Mouse (Mus musculus) forebrain, embryonic 10.5 days (tissue): ENCODE results near the gene Ssr3. TPM values are rescaled to one million over a fixed set of nuclear protein-coding genes. Genes with fewer than 3 reads are reported as not detected.

Experiments
- DNase-seq: peaks from one replicate; pipeline ENCODE4 v3.0.0-alpha.2; 2017; ENCODE audit warnings: low spot score; ENCODE audit errors: extremely low spot score
- H3K27ac ChIP-seq: fragments of 300-500 bp; sonication (generic); 2 replicates; pipeline ENCODE4 v1.5.1; 2016; ENCODE audit warnings: mild to moderate bottlenecking
- H3K27me3 ChIP-seq: fragments of 300-500 bp; sonication (generic); 2 replicates; pipeline ENCODE4 v1.6.1; 2016; ENCODE audit warnings: mild to moderate bottlenecking; ENCODE audit not compliant: poor library complexity, severe bottlenecking
- H3K36me3 ChIP-seq: fragments of 300-500 bp; sonication (generic); replicated peaks from 2 replicates; pipeline ENCODE4 v1.6.1; 2016; ENCODE audit warnings: mild to moderate bottlenecking, moderate library complexity
- H3K4me1 ChIP-seq: fragments of 300-500 bp; sonication (generic); 2 replicates; pipeline ENCODE4 v1.6.1; 2016
- H3K4me3 ChIP-seq: fragments of 300-500 bp; sonication (generic); 2 replicates; pipeline ENCODE4 v1.5.1; 2016; ENCODE audit warnings: mild to moderate bottlenecking, moderate library complexity
- H3K9me3 ChIP-seq: fragments of 300-500 bp; sonication (generic); 2 replicates; pipeline ENCODE4 v1.6.1; 2016; ENCODE audit warnings: mild to moderate bottlenecking, moderate library complexity
- WGBS: fragments of 180-500 bp; shearing (Covaris S2); methylation state at CpG from one replicate; pipeline ENCODE4 v1.1.7; 2016; 5-methylcytosine and 5-hydroxymethylcytosine counted together
- polyA plus RNA-seq: library from polyadenylated mRNA; unstranded; fragments of >200 nt; fragmentation: Nextera tagmentation; extraction: Ambion mirVana; gene quantifications from 2 replicates; pipeline ENCODE4 v1.2.1, GENCODE M21; 2016

Ssr3 gene
- polyA plus RNA-seq, 1 experiment from 2014 or later = 236 TPM

DNA sequence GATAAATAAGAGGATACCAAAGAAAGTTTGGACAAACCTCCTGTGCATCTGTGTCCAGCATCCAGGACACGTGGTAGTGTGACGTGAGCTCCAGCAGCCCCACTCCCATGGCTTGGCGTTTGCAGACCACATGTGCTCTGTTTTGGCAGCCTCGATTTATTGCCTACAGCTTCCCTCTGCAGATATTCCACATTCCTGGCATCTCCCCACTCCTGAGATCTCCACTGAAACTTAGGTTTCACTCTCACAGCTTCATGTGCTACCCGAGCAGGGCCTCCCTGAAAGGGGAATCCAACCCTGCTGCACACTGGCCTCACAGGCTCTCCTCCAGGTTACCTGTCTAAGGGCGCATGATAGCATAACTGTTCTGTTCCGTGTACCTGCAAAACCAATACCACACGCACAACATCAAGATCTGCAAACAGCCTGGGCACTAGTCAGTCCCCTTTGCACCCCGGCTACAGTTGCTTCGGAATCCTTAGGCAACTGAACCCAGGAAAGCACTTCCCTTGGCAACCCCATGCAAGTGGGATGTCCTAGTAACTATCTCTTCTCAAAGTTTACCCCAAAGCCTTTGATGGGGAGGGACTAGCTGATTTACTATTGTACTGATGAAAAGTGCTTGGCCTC, 54.5 kb downstream of the Ssr3 start:
- Histone ChIP-seq H3K9me3 (no peaks in the 10 kb centered on the region), H3K4me1 (no peaks in the 10 kb centered on the region), H3K27me3 (no peaks in the 10 kb centered on the region), H3K4me3 (no peak overlapping the region), H3K27ac (no peak overlapping the region), H3K36me3 (no peaks in the 10 kb centered on the region)
- WGBS = 92% methylated on average over 10 of the region's 10 CpGs
- DNase-seq = no peak

Other genes starting within 250 kb of the Ssr3 start
- gene Tiparp, start 135.8 kb upstream of the Ssr3 start, polyA plus RNA-seq = 30.3 and 35.9 TPM in 2 replicates